Mouse (Mus musculus) liver, embryonic 14.5 days (tissue): ENCODE measurements at regions not wholly inside any gene's neighbourhood (a gene's known extent, or its start where the extent isn't known, plus 50 kb on each side); places are given as distances from the start of the nearest gene placed in this dataset.

Source experiments
- ATAC-seq: fragments of 200-750 bp; cut with Nextera tagmentation; 2 replicates; pipeline ENCODE4 v1.8.0; 2017; ENCODE audit warnings: moderate number of reproducible peaks, mild to moderate bottlenecking, moderate library complexity; ENCODE audit not compliant: insufficient read depth
- DNase-seq, 3 experiments: peaks; one replicate each; pipeline ENCODE4 v3.0.0-alpha.2; 2012 to 2013; ENCODE audit warnings: low read depth in 3 of 3, low spot score in 3 of 3
- H3K27ac ChIP-seq: fragments of 300-500 bp; sonication (generic); 2 replicates; pipeline ENCODE4 v1.5.1; 2014; ENCODE audit warnings: moderate library complexity, mild to moderate bottlenecking, control low read depth, inconsistent platforms
- H3K27me3 ChIP-seq: fragments of 300-500 bp; sonication (generic); 2 replicates; pipeline ENCODE4 v1.6.1; 2014; ENCODE audit warnings: mild to moderate bottlenecking, low read length, moderate library complexity; ENCODE audit not compliant: control insufficient read depth, insufficient read depth
- H3K36me3 ChIP-seq: fragments of 300-500 bp; sonication (generic); replicated peaks from 2 replicates; pipeline ENCODE4 v1.6.1; 2014; ENCODE audit warnings: low read depth; ENCODE audit not compliant: control insufficient read depth, insufficient read depth
- H3K4me1 ChIP-seq, 2 experiments: fragments of 200-500 bp in 1 of 2; fragments of 300-500 bp in 1 of 2; sonication (generic) in 1 of 2; replicated peaks; 2 replicates each; pipeline ENCODE4 v1.6.1; 2012 to 2014; ENCODE audit warnings: antibody characterized with exemption in 1 of 2, inconsistent platforms in 1 of 2, low read length in 1 of 2; ENCODE audit not compliant: control insufficient read depth in 2 of 2, insufficient read depth in 2 of 2
- H3K4me2 ChIP-seq: fragments of 300-500 bp; sonication (generic); 2 replicates; pipeline ENCODE4 v1.6.1; 2014; ENCODE audit warnings: low read depth, mild to moderate bottlenecking, control low read depth, moderate library complexity
- H3K4me3 ChIP-seq, 2 experiments: fragments of 200-500 bp in 1 of 2; fragments of 300-500 bp in 1 of 2; sonication (generic) in 1 of 2; 2 replicates each; pipeline ENCODE4 v1.5.1; 2012 to 2014; ENCODE audit warnings: low read depth in 2 of 2, low read length in 2 of 2, mild to moderate bottlenecking in 2 of 2, control low read depth in 1 of 2, inconsistent platforms in 1 of 2, moderate library complexity in 1 of 2; ENCODE audit not compliant: insufficient read depth in 1 of 2
- H3K9ac ChIP-seq: fragments of 300-500 bp; sonication (generic); replicated peaks from 2 replicates; pipeline ENCODE4 v1.6.1; 2014; ENCODE audit warnings: mild to moderate bottlenecking, control low read depth, moderate library complexity
- H3K9me3 ChIP-seq: fragments of 300-500 bp; sonication (generic); 2 replicates; pipeline ENCODE4 v1.6.1; 2016; ENCODE audit warnings: low read length, mixed read lengths; ENCODE audit not compliant: control insufficient read depth
- CTCF ChIP-seq: IDR thresholded peaks from 2 replicates; pipeline ENCODE4 v1.5.1; 2016; ENCODE audit warnings: antibody characterized with exemption, low read depth, control low read depth
- EP300 ChIP-seq: IDR thresholded peaks from 2 replicates; pipeline ENCODE4 v1.6.1; 2016; ENCODE audit warnings: antibody characterized with exemption, low read depth
- WGBS: fragments of 180-500 bp; shearing (Covaris S2); extraction: QIAGEN DNeasy Blood & Tissue Kit; methylation state at CpG from one replicate; pipeline ENCODE4 v1.1.7; 2014; ENCODE audit not compliant: insufficient replicate concordance; 5-methylcytosine and 5-hydroxymethylcytosine counted together

- WGBS: 54% methylated on average over 5 of the region's 5 CpGs
- DNase-seq (no peak), ATAC-seq (no peak)
- no peaks in the 10 kb centered on the region for H3K27me3 ChIP-seq
- H3K4me3 ChIP-seq: no peak overlapping the region
- no peaks in the 10 kb centered on the region for H3K4me1 ChIP-seq
- H3K9me3 ChIP-seq: no peaks in the 10 kb centered on the region
- no peak overlapping the region for H3K9ac ChIP-seq
- no peaks in the 10 kb centered on the region for H3K36me3 ChIP-seq
- no peak overlapping the region for H3K27ac ChIP-seq
- H3K4me2 ChIP-seq: no peak overlapping the region
- TF ChIP-seq CTCF (no peak), EP300 (no peak)
These were observed 58.2 kb upstream of the B430305J03Rik start for GRCm38 (mm10) chr3:61423945-61424344.

DNA sequence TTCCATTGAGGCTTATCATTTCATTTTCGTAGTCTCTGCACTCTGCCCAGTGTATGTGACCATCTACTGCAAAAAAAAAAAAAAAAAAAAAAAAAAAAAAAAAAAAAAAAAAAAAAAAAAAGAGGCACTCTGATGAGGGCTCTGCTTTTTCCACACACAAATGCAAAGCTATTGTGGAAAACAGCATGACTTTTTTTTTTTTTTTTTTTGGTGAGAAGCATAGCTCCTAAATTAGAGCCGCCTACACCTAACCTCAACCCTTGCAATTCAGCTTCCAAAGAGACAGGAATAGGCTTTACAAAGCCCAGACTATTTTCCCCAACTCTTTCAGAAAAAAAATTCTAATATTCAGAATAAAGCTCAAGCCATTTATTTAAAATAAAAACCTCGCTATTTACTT, 54.0 kb upstream of the B430305J03Rik start:
- TF ChIP-seq CTCF: no peak
- no peak for TF ChIP-seq EP300
- no peak for DNase-seq
- H3K4me1 ChIP-seq: no peaks in the 10 kb centered on the region
- H3K36me3 ChIP-seq: no peaks in the 10 kb centered on the region
- no peak for ATAC-seq
- WGBS: 61% methylated on average over 3 of the region's 3 CpGs
- no peak overlapping the region for H3K27ac ChIP-seq
- H3K4me3 ChIP-seq: no peak overlapping the region
- no peaks in the 10 kb centered on the region for H3K9me3 ChIP-seq
- H3K4me2 ChIP-seq: no peak overlapping the region
- H3K27me3 ChIP-seq: no peaks in the 10 kb centered on the region
- H3K9ac ChIP-seq: no peak overlapping the region

- Histone ChIP-seq H3K4me2 (no peak overlapping the region), H3K27ac (no peak overlapping the region), H3K4me1 (no peaks in the 10 kb centered on the region), H3K9me3 (no peaks in the 10 kb centered on the region), H3K9ac (no peak overlapping the region), H3K36me3 (no peaks in the 10 kb centered on the region), H3K4me3 (no peak overlapping the region), H3K27me3 (no peaks in the 10 kb centered on the region)
- TF ChIP-seq EP300 (no peak), CTCF (no peak)
- no peak for ATAC-seq
- 68% methylated on average over 3 of the region's 3 CpGs for WGBS
- DNase-seq: no peak
These were observed 52.3 kb upstream of the B430305J03Rik start for GRCm38 (mm10) chr3:61418096-61418495.
